Mouse (Mus musculus) gastrocnemius, adult 18-20 months (tissue): ENCODE data around the gene Prkce. TPM values are rescaled to one million over a fixed set of nuclear protein-coding genes. Genes with fewer than 3 reads are reported as not detected.
A peak's percentile ranks its signal among the peaks of the same experiment; 100 is the strongest.

Experiments
- DNase-seq: peaks from one replicate; pipeline ENCODE4 v3.0.0; 2021; ENCODE audit warnings: low spot score
- total RNA-seq, 2 experiments: library from RNA; stranded (reverse); gene quantifications; 2 replicates each; pipeline ENCODE4 v1.2.3; 2021

Prkce gene
- total RNA-seq, 2 experiments from 2014 or later, result 11.6 to 12.3 TPM

DNA sequence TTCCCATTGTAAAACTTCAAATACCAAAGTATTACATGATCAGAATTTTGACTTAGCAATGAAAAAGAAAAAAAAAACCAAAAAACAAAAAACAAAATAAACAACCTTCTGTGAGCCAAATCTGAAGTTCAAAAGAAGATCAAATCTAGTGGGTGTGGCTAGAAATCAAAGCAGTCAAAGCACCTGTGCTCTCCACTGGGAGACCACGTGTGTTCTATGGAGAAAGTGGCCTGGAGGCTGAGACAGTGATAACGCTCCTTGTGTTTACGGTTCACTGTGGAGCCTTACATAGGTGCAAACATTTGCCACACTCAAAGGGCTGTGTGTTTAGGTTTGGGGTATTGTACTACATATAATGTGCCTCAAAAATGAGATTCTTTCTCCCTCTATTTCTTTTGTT lies 132.0 kb downstream of the Prkce start:
- no peak for DNase-seq

GRCm38 (mm10) chr17:86300774-86301595 lies 133.4 kb downstream of the Prkce start:
- DNase-seq, result no peak

DNA sequence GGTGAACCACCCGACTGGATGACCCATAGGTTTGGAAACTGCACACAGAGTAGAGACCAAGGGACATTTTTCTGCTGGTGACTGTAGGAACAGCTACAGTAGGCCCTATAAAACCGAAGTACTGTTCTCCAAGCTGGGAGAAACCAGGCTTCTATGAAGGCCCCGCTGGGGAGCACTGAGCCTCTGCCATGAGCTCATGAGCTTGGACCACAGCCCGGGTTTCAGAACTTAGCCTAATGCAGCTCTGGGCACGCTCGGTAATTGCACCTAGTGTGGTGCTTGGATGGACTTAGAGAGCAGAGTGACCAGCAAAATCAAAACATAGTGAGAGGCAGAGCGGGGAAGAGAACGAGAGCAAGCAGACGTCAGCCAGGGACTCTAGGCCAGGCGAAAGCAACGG lies 134.7 kb downstream of the Prkce start:
- DNase-seq, result peak; percentile 77

DNA sequence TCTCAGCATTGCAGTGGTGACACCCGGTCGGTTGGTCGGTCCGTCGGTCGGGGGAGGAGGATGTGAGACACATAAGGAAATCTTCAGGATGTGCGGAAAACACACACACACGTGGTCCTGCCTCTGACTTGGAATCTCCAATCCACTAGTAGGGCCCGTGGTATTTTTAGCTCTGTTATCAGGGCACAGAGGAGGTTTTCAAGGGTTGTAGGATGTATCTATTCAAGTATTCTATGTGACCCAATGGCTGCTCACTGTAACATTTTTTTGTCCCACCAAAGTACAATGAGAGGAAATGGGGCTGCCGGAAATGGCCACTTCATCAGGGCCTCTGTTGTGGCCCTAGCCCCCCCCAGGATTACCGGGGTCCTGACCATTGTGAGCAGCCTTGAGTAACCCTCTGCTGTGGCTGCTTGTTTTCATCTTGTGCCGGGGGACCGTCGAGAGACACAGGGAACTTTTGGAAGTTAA lies 135.3 kb downstream of the Prkce start:
- no peak for DNase-seq

GRCm38 (mm10) chr17:86303401-86304243 lies 136.0 kb downstream of the Prkce start:
- no peak for DNase-seq

DNA sequence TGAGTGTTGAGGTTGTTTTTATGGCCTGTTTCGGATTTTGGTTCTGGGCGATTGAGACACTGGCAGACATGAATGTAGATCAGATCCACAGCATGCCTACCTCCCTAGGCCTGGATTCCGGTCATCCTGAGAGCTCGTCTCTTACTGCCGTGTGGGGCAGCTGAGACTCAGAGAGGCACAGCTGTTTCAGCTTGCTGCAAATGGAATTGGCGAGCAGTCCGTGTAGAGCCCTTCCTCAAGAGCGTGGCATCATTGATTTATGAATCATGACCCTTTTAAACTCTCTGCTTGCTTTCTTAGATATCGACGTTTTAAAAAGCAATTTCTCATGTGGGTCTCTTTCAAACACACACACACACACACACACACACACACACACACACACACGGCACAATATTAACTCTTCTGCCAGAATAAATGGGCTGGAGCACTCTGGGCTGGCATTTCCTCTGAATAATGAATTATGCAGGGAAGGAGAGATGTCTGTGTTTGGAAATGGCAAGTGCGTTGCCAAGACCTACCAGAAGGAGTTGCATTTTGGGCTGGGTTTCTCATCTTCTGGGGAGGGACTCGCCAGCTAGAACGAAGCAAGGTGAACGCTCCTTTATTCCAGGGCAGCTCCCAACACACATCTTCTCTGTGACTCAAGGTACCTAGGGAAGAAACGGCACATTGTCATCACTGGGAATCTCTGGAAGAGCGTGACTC lies 137.5 kb downstream of the Prkce start:
- no peak for DNase-seq

DNA sequence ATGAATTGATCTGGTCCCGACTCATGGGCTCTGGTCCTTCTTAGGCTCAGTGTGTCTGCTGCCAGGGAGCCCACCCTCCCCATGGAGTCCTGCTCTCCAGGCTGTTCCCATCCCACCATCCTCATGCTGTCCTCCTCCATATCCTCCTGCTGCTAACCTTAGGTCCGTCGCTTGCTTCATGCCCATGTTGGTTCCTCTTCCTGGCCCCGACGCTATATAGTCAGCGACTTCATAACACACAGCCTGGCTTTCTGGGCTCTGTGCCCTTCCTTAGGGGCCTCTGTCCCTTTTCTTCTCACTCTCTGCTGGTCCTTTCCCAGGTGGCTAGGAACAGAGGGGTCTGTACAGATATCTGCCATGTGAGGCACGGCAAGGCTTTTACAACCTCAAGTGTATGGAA lies 138.6 kb downstream of the Prkce start:
- DNase-seq, result no peak

- DNase-seq, result peak; percentile 32
Observed at GRCm38 (mm10) chr17:86313413-86314139, 146.0 kb downstream of the Prkce start.

DNA sequence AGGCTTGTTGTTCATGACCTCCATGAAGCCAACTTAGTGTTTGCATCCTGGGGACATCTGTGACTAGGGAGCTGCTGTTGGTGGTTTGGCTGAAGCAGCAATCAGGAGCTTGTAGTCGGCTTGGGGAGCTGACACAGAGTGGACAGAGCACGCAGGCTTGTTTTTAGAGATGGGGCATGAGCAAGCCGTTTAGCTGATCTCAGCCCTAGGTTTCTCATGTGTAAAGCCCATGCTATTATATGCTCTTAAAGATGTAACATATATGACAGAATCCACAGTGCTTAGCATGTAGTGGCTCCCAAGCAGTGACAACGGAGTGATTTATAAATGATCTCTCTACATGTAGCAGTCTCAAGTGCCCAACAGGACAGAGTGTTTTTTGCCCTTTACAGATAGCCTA lies 148.3 kb downstream of the Prkce start:
- no peak for DNase-seq

DNA sequence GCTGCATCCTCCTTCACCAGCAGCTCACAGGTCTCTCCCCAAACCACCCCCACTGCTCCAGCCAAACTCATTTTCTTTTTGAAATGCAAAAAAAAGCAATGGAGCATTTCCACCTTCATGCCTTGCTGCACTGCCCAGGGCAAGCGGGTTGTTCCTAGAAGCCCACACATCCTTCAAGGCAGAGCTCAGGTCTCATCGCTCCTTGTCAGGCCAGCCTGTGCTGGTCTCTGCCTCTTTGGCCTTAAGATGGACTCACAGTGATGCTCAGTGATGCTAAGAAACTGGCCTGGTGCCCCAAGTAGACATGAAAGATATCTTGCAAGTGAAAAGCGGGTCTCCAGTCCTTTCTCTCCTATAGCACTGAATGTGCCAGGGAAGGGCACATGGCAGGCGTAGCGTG lies 149.2 kb downstream of the Prkce start:
- DNase-seq, result no peak

DNA sequence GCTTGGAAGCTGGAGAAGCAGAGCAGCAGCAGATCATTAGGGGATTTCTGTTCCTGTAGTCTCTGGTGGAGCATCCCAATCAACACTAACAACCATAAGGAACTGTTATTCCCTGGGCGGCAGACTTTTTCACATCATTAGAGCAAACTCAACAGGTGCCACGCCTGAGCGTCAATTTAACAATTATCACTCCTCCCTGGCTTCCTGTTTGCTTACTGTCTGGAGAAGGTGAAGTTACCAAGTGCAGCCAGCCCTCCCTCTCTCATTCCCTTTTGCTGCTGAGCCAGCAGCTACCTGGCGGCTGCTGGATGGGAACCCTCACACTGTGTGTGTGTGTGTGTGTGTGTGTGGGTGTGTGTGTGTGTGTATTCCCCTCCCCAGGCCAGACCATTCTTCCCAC lies 149.6 kb downstream of the Prkce start:
- DNase-seq, result no peak

DNA sequence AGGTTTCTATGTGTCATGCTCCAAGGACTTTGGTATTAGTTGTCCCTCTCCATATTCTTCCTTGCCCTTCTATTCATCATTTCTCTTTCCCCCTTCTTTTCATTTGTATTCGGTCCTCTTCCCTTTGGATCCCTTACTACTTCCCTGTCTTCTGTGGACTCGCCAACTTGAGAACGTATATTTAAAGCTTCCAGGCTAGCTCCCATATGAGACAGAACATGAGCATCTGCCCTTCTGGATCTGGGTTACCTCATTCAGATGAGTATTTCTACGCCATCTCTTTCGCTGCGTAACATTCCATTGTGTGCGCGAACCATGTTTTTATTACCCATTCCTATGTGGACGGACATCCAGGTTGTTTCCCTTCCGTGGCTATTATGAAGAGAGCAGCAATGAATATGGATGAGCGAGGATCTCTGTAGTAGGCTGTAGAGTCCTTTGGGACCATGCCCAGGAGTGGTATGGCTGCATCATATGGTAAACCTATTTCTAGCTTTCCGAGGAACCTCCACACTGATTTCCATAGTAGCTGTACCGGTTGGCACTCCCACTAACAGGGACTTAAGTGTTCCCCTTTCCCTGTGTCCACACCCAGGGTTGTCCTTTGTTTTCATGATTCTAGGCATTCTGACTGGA lies 152.5 kb downstream of the Prkce start:
- DNase-seq, result no peak

GRCm38 (mm10) chr17:86322840-86323239 lies 155.3 kb downstream of the Prkce start:
- no peak for DNase-seq

- no peak for DNase-seq
Observed at GRCm38 (mm10) chr17:86323310-86323709, 155.7 kb downstream of the Prkce start.

DNA sequence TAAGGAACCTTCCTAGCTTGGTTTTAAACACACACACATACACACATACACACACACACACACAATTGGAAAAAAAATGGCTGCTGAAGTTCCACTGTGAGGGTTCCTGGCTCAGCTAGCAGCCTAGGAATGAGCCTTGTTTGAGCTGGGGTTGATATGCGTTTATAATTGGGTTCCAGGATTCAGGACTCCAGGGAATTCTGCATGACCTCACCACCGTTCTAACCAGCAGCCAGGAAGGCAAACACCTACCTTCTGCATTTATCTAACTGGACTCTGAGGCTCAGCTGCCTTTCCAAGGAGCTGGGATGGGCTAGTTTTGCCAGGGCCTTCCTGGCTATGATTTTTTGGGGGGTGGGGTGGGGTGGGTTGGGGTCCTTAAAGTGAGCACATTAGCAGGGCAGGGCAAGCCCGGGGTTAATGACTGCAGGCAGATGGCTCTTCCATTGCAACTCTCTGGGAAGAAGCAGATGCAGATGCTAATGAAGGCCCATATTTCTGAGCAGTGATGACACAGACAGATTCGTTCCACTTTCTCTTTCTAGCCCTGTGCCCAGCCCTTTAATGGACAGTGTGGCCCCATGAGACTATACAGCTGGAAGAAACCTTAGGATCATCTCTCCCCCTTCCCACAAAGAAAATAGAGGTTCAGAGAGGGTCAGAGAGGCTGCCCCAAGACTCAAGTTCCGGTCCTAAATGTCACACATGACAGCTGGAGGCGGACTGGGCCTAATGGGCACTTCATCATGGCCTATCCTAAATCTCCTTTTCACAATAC lies 156.5 kb downstream of the Prkce start:
- no peak for DNase-seq

DNA sequence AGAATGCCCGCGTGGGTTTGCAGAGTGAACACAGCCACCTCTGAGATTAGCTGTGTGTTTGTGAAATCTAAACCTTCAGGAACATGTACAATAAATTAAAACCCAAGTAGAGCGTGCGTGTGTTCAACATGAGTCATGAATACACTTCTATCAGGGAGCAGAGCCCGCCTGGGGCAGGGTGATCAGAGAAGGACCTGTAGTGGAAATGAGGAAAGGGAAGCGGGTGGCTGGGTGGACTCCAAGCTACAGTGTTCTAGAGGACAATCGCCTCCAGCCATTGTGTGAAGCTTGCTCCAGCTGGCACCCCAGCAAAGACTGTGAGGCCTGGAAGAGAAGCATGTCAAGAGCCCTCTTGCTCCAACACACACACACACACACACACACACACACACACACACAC lies 157.2 kb downstream of the Prkce start:
- no peak for DNase-seq

- no peak for DNase-seq
Observed at GRCm38 (mm10) chr17:86325317-86325716, 157.7 kb downstream of the Prkce start.

GRCm38 (mm10) chr17:86327958-86328357 lies 160.4 kb downstream of the Prkce start:
- DNase-seq, result no peak

DNA sequence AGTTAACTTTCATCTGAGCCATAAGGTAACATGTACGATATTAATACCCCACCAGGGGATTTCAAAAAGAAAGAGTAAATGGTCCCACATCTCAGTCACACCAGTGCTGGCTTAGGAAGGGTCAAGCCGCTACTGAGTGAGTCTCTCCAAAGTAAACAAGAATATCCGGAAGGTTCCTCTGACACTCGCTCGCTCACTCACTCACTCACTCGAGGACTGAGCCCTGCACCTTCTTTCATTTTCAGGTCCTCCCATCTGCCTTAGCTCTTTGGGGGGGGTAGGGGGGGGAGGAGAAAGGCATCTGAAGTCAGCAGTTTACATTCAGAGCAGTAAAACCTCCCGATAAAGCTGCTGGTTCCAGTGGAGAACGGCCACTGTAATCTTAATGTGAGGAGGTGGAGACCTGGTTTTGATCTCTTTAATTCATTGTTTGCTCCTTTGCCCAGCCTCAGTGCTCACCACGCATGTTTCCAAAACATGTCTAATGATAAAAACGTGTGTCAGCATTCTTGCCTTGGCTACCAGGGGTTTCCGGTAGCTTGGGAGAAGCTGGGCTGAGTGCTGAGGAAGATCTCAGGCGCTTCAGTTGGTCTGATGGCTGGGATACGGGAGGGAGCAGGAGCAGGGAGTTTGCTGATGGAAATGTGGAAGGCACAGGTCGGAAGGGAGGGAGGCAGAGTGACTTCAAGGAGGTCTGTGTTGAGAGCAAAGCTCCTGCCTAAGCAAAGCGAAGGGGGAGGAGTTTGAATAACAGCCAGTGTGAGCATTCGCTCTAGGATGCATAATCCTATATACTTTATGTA lies 161.9 kb downstream of the Prkce start:
- DNase-seq, result no peak
